Comparison of ENCODE assay signal across 10 mouse cellular contexts in genomic region chr2:69955635-69956034, GRCm38 (mm10). TPM values are rescaled to one million over a fixed set of nuclear protein-coding genes. Genes with fewer than 3 reads are reported as not detected.
DNase-seq lines count a peak whose midpoint lies in the region; ATAC-seq and TF ChIP-seq lines count a peak whose summit lies in the region.
"Had no signal": no experiment of that assay in that cellular context is flagged by ENCODE, and none has a peak within 500 bp of the region (broad histone marks: within the 10 kb centered on the region; RNA-seq: fewer than 3 reads in every experiment).

No protein-coding gene starts in this region.

- no peak for ATAC-seq in G1E (ENCODE audit: extremely low read depth, insufficient number of reproducible peaks, low FRiP score, poor library complexity, severe bottlenecking)
- peak; percentile 60 for ATAC-seq in megakaryocyte, adult 5-6 weeks (ENCODE audit: poor library complexity, severe bottlenecking)

- H3K4me3 ChIP-seq in layer of hippocampus, adult 2 months: no peak overlapping the region
- no peak overlapping the region for H3K4me3 ChIP-seq in G1E (ENCODE audit: low read depth, low read length)
- H3K4me3 ChIP-seq: heart, embryonic 13.5 days; limb, embryonic 15.5 days had no signal

- H3K9me3 ChIP-seq in G1E (replicated peaks): no peaks in the 10 kb centered on the region
- H3K9me3 ChIP-seq: heart, embryonic 13.5 days; limb, embryonic 15.5 days had no signal

- no peak overlapping the region for H3K27ac ChIP-seq in layer of hippocampus, adult 2 months
- H3K27ac ChIP-seq: heart, embryonic 13.5 days; limb, embryonic 15.5 days had no signal

- TF ChIP-seq CTCF in layer of hippocampus, adult 2 months (conservative IDR thresholded peaks at IDR 0.05): peak; percentile 89
- TF ChIP-seq CTCF in G1E (IDR thresholded peaks at IDR 0.05; ENCODE audit: low read depth, low read length): peak; percentile 33; the same call in 1 of the 2 replicates

- peaks cover under 1% of the 10 kb centered on the region; the same call in 1 of the 2 replicates for H3K4me1 ChIP-seq in G1E (ENCODE audit: insufficient read depth, low read depth, low read length)
- H3K4me1 ChIP-seq: heart, embryonic 13.5 days; limb, embryonic 15.5 days had no signal

- peaks cover 50% of the 10 kb centered on the region for H3K36me3 ChIP-seq in G1E (replicated peaks)

- intact Hi-C loops in left cerebral cortex, postnatal 14 days (cut with DNase I): no loop called here

- DNase-seq in layer of hippocampus, adult 2 months (ENCODE audit: low spot score in 2 of 2): peak; percentile 16 to 21
- DNase-seq in layer of hippocampus, postnatal 36 days: no peak
- DNase-seq in G1E (ENCODE audit: low spot score): no peak
- DNase-seq in brain, adult 2 months (ENCODE audit: low read depth, low spot score): peak; percentile 54
- no peak for DNase-seq in neural tube, embryonic 10.5 days (ENCODE audit: extremely low spot score, low spot score)
- no peak for DNase-seq in spleen, postnatal 36 days (ENCODE audit: low spot score in 2 of 2)
- DNase-seq in left cerebral cortex, postnatal 14 days (ENCODE audit: low spot score in 2 of 2): no peak

- H3K27me3 ChIP-seq in G1E (ENCODE audit: insufficient read depth, low read length): no peaks in the 10 kb centered on the region
- H3K27me3 ChIP-seq: heart, embryonic 13.5 days; limb, embryonic 15.5 days had no signal

RNA-seq across cellular contexts. Expression of gene Ubr3, which starts 58.6 kb away (rescaled TPM):
- total RNA-seq in layer of hippocampus, adult 2 months (2021): 100 to 1,000 TPM; 121 to 128 TPM
- 100 to 1,000 TPM; 114 to 122 TPM for total RNA-seq in layer of hippocampus, postnatal 36 days (2021)
- total RNA-seq in G1E (2014; fragmentation: Nextera tagmentation) (78.9 and 104 TPM in 2 replicates), G1E (2017) (33.7 and 40.5 TPM in 2 replicates)
- polyA plus RNA-seq in G1E (2012): 12.7 and 17.0 TPM in 2 replicates
- 48.8 and 55.3 TPM in 2 replicates for total RNA-seq in megakaryocyte, adult 5-6 weeks (2015)
- 40.8 and 72.2 TPM in 2 replicates for total RNA-seq in megakaryocyte, adult 5-6 weeks (2017)
- total RNA-seq in left cerebral cortex, postnatal 14 days (2021): 100 to 1,000 TPM; 142 to 153 TPM

Comparison
In these comparisons a context has a peak if more than half of its experiments do, and no peak if none do; other contexts are left out.
1. DNase-seq: peak in layer of hippocampus, adult 2 months (2 of 2) and brain, adult 2 months (single experiment); none in layer of hippocampus, postnatal 36 days (0 of 2), G1E (single experiment), neural tube, embryonic 10.5 days (single experiment), spleen, postnatal 36 days (0 of 2) and left cerebral cortex, postnatal 14 days (0 of 2).